Mouse (Mus musculus) heart, postnatal 0 days (tissue): ENCODE results near the gene Macf1. TPM values are rescaled to one million over a fixed set of nuclear protein-coding genes. Genes with fewer than 3 reads are reported as not detected.
A peak's percentile ranks its signal among the peaks of the same experiment; 100 is the strongest.
"Not testable (repeated sequence)": the region's sequence is repeated elsewhere in the genome, so short reads cannot be mapped to it uniquely, and the experiment has no call there.

Experiments
- ATAC-seq: fragments of 200-750 bp; cut with Nextera tagmentation; 2 replicates; pipeline ENCODE4 v1.8.0; 2017; ENCODE audit warnings: low read depth, moderate number of reproducible peaks, moderate library complexity; ENCODE audit not compliant: insufficient read depth
- DNase-seq: peaks from one replicate; pipeline ENCODE4 v3.0.0-alpha.2; 2016; ENCODE audit warnings: low spot score
- H3K27ac ChIP-seq: fragments of 300-500 bp; sonication (generic); 2 replicates; pipeline ENCODE4 v1.5.1; 2014; ENCODE audit warnings: low read depth, mild to moderate bottlenecking
- H3K27me3 ChIP-seq: fragments of 300-500 bp; sonication (generic); 2 replicates; pipeline ENCODE4 v1.6.1; 2014; ENCODE audit warnings: low read length, mixed read lengths; ENCODE audit not compliant: control insufficient read depth, insufficient read depth
- H3K36me3 ChIP-seq: fragments of 300-500 bp; sonication (generic); replicated peaks from 2 replicates; pipeline ENCODE4 v1.6.1; 2014; ENCODE audit warnings: low read length, mixed read lengths; ENCODE audit not compliant: control insufficient read depth, insufficient read depth
- H3K4me1 ChIP-seq: fragments of 300-500 bp; sonication (generic); 2 replicates; pipeline ENCODE4 v1.6.1; 2014; ENCODE audit warnings: antibody characterized with exemption; ENCODE audit not compliant: control insufficient read depth, insufficient read depth
- H3K4me2 ChIP-seq: fragments of 300-500 bp; sonication (generic); 2 replicates; pipeline ENCODE4 v1.6.1; 2014; ENCODE audit warnings: low read depth, mild to moderate bottlenecking, low read length, moderate library complexity
- H3K4me3 ChIP-seq: fragments of 300-500 bp; sonication (generic); 2 replicates; pipeline ENCODE4 v1.5.1; 2014; ENCODE audit warnings: low read depth, low read length
- H3K9ac ChIP-seq: fragments of 300-500 bp; sonication (generic); replicated peaks from 2 replicates; pipeline ENCODE4 v1.6.1; 2014; ENCODE audit warnings: low read depth, low read length, mixed read lengths
- H3K9me3 ChIP-seq: fragments of 300-500 bp; sonication (generic); replicated peaks from 2 replicates; pipeline ENCODE4 v1.6.1; 2016; ENCODE audit warnings: low read length; ENCODE audit not compliant: control insufficient read depth
- CTCF ChIP-seq: IDR thresholded peaks from 2 replicates; pipeline ENCODE4 v1.5.1; 2016; ENCODE audit warnings: antibody characterized with exemption, control low read depth, low read depth
- EP300 ChIP-seq: IDR thresholded peaks from 2 replicates; pipeline ENCODE4 v1.6.1; 2016; ENCODE audit warnings: antibody characterized with exemption, low read depth
- WGBS: fragments of 180-500 bp; shearing (Covaris S2); extraction: QIAGEN DNeasy Blood & Tissue Kit; methylation state at CpG from one replicate; pipeline ENCODE4 v1.1.7; 2014; 5-methylcytosine and 5-hydroxymethylcytosine counted together
- polyA plus RNA-seq: library from polyadenylated mRNA; unstranded; fragments of >200 nt; fragmentation: Nextera tagmentation; extraction: Ambion mirVana; gene quantifications from 2 replicates; pipeline ENCODE4 v1.2.1, GENCODE M21; 2015
- total RNA-seq: library from RNA; depleted of rRNA; stranded (reverse); fragments of >200 nt; gene quantifications from 2 replicates; pipeline ENCODE4 v1.2.3, GENCODE M21; 2014; ENCODE audit warnings: low replicate concordance

Gene Macf1
- total and polyA plus RNA-seq, 2 experiments from 2014 or later = 41.4 to 236 TPM

- Histone ChIP-seq H3K9ac (no peak overlapping the region), H3K4me3 (no peak overlapping the region), H3K36me3 (no peaks in the 10 kb centered on the region), H3K4me2 (peak overlapping the region; percentile 42), H3K4me1 (0 out of 2 replicates have a peak, but pooled peaks cover 9% of the 10 kb centered on the region), H3K27me3 (no peaks in the 10 kb centered on the region), H3K27ac (no peak overlapping the region), H3K9me3 (no peaks in the 10 kb centered on the region)
- ATAC-seq = no peak
- no peak for TF ChIP-seq CTCF
- TF ChIP-seq EP300 = no peak
- 49% methylated on average over 10 of the region's 10 CpGs for WGBS
- DNase-seq = no peak
Measured at GRCm38 (mm10) chr4:123526779-123527280, 157.3 kb downstream of the Macf1 start.

- H3K36me3 ChIP-seq = no peaks in the 10 kb centered on the region
- ATAC-seq = no peak
Measured at GRCm38 (mm10) chr4:123524746-123525145, 159.4 kb downstream of the Macf1 start.

GRCm38 (mm10) chr4:123520123-123520522 lies 164.0 kb downstream of the Macf1 start:
- not testable (repeated sequence) for H3K27me3 ChIP-seq, DNase-seq, H3K4me1 ChIP-seq, H3K9ac ChIP-seq, H3K4me3 ChIP-seq, H3K4me2 ChIP-seq, H3K36me3 ChIP-seq, H3K27ac ChIP-seq, H3K9me3 ChIP-seq, ATAC-seq
- WGBS = 82% methylated on average over 5 of the region's 5 CpGs

More at GRCm38 (mm10) chr4:123524746-123525145, 159.4 kb downstream of the Macf1 start:
- no peak overlapping the region for H3K27ac ChIP-seq
- H3K4me2 ChIP-seq = no peak overlapping the region
- no peaks in the 10 kb centered on the region for H3K27me3 ChIP-seq
- no peak overlapping the region for H3K4me3 ChIP-seq
- no peak for TF ChIP-seq CTCF
- TF ChIP-seq EP300 = no peak
- 85% methylated on average over 5 of the region's 5 CpGs for WGBS
- no peaks in the 10 kb centered on the region for H3K9me3 ChIP-seq
- H3K9ac ChIP-seq = no peak overlapping the region
- no peak for DNase-seq
- H3K4me1 ChIP-seq = 0 out of 2 replicates have a peak, but pooled peaks cover 9% of the 10 kb centered on the region

GRCm38 (mm10) chr4:123515673-123516072 lies 168.5 kb downstream of the Macf1 start:
- ATAC-seq (no peak), DNase-seq (no peak)
- 87% methylated on average over 1 of the region's 1 CpGs for WGBS
- Histone ChIP-seq H3K4me2 (no peak overlapping the region), H3K9me3 (no peaks in the 10 kb centered on the region), H3K4me1 (no peaks in the 10 kb centered on the region), H3K27me3 (no peaks in the 10 kb centered on the region), H3K27ac (no peak overlapping the region), H3K4me3 (no peak overlapping the region), H3K9ac (no peak overlapping the region), H3K36me3 (peaks cover 28% of the 10 kb centered on the region)
- TF ChIP-seq EP300 = no peak
- no peak for TF ChIP-seq CTCF

- no peaks in the 10 kb centered on the region for H3K9me3 ChIP-seq
- H3K36me3 ChIP-seq = peaks cover 81% of the 10 kb centered on the region
- ATAC-seq (no peak), DNase-seq (no peak)
- H3K27ac ChIP-seq = no peak overlapping the region
- no peak overlapping the region for H3K4me2 ChIP-seq
- no peak overlapping the region for H3K9ac ChIP-seq
- H3K4me3 ChIP-seq = no peak overlapping the region
- TF ChIP-seq EP300 (no peak), CTCF (no peak)
- WGBS = 23% methylated on average over 1 of the region's 1 CpGs
- no peaks in the 10 kb centered on the region for H3K27me3 ChIP-seq
- H3K4me1 ChIP-seq = no peaks in the 10 kb centered on the region
Measured at GRCm38 (mm10) chr4:123510201-123510600, 174.0 kb downstream of the Macf1 start.

- H3K9me3 ChIP-seq = no peaks in the 10 kb centered on the region
- H3K4me1 ChIP-seq = no peaks in the 10 kb centered on the region
- ATAC-seq = no peak
- no peak for TF ChIP-seq EP300
- TF ChIP-seq CTCF = no peak
- H3K36me3 ChIP-seq = peaks cover 89% of the 10 kb centered on the region
- no peak overlapping the region for H3K4me3 ChIP-seq
- no peak overlapping the region for H3K27ac ChIP-seq
- WGBS = 61% methylated on average over 3 of the region's 3 CpGs
- H3K9ac ChIP-seq = no peak overlapping the region
- DNase-seq = no peak
- no peak overlapping the region for H3K4me2 ChIP-seq
- no peaks in the 10 kb centered on the region for H3K27me3 ChIP-seq
Measured at GRCm38 (mm10) chr4:123489086-123489485, 195.1 kb downstream of the Macf1 start.
